Mouse (Mus musculus) heart, postnatal 0 days (tissue): Measurements from ENCODE around the gene Tns1.

Experiments used
- CTCF ChIP-seq: IDR thresholded peaks from 2 replicates; pipeline ENCODE4 v1.5.1; 2016; ENCODE audit warnings: antibody characterized with exemption, control low read depth, low read depth
- EP300 ChIP-seq: IDR thresholded peaks from 2 replicates; pipeline ENCODE4 v1.6.1; 2016; ENCODE audit warnings: antibody characterized with exemption, low read depth

DNA sequence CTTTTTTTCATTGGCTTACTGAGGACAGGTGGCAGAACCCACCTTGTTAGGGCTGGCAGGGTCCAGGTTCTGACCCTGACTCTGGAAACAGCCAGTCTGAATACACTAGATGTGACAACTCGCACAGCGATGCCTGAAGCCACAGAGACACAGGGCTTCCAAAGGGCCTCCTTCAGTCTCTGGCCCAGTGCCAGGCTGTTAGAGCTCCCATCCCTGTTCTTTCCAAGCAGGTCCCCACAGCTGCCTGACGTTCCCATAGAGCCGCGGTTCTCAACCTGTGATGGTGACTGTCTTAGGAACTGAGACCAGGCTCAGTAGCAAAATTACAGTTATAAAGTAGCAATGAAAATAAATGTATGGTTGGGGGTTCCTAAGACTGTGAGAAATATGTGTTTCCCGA, 217.9 kb downstream of the Tns1 start:
- TF ChIP-seq CTCF (no peak), EP300 (no peak)
